Mouse (Mus musculus): ENCODE data around the gene Lrp11.

DNA sequence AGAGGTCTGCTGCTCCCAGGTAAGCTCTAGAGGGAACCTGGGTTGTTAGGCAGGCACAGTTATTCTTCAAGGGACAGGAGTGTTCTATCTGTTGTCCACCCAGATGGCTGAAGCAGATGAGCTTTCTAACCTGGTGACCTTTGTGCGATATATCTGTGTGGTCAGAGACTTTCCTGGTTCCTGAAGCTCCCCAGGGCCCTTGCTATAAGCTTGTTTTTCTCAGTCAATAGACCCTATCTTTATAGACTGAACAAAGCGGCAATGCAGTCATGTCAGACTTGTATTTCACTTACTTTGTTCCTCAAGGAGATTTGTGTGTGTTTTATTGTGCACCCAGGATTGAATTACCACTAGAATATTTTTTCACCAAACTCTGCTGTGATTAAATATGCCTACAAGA is 61.5 kb downstream of the Lrp11 start:
- TF ChIP-seq CTCF (IDR thresholded peaks at IDR 0.05; ENCODE audit: borderline replicate concordance, extremely low read depth, insufficient read depth, insufficient read length), result no peak
- no peak for TF ChIP-seq POLR2A (IDR thresholded peaks at IDR 0.05; ENCODE audit: borderline replicate concordance, extremely low read depth, insufficient read depth, insufficient read length, poor library complexity, severe bottlenecking)

All from brain, embryonic 14.5 days (tissue).